Mouse (Mus musculus) lung, postnatal 0 days (tissue): ENCODE measurements around the gene Sele.

ENCODE experiments used
- CTCF ChIP-seq: IDR thresholded peaks from 2 replicates; pipeline ENCODE4 v1.5.1; 2016; ENCODE audit warnings: antibody characterized with exemption, mild to moderate bottlenecking
- EP300 ChIP-seq: IDR thresholded peaks from 2 replicates; pipeline ENCODE4 v1.6.1; 2016; ENCODE audit warnings: antibody characterized with exemption, mild to moderate bottlenecking, control low read depth

GRCm38 (mm10) chr1:164062856-164063255 is 14.8 kb downstream of the Sele start:
- TF ChIP-seq EP300 (no peak), CTCF (no peak)
